Mouse (Mus musculus): ENCODE measurements at regions not wholly inside any gene's neighbourhood (a gene's known extent, or its start where the extent isn't known, plus 50 kb on each side); places are given as distances from the start of the nearest gene placed in this dataset.
A peak's percentile ranks its signal among the peaks of the same experiment; 100 is the strongest.

DNA sequence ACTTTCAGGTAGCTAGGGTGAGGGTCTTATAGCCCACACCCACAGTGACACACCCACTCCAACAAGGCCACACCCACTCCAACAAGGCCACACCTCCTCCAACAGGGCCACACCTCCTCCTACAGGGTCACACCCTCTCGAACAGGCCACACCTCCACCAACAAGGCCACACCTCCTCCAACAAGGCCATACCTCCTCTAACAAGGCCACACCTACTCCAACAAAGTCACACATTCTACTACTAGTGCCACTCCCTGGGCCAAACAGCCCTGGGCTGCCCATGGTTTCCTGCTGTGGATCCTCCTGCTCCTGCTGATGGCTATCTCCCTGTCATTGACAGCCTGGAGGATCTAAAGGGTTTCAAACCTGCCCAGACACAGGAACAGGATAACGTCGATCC is 124.9 kb downstream of the Mn1 start:
- no peak for DNase-seq
- no peak overlapping the region for H3K4me3 ChIP-seq (replicated peaks; ENCODE audit: extremely low read depth, low read depth, low read length)
- TF ChIP-seq POLR2A (IDR thresholded peaks at IDR 0.05; ENCODE audit: borderline replicate concordance, extremely low read depth, low read depth, low read length) (no peak), CTCF (IDR thresholded peaks at IDR 0.05; ENCODE audit: insufficient read depth, low read length) (no peak)
- H3K4me1 ChIP-seq (ENCODE audit: control insufficient read depth, insufficient read depth, low read length), result no peaks in the 10 kb centered on the region
- 73% methylated on average over 3 of the region's 3 CpGs for WGBS

DNA sequence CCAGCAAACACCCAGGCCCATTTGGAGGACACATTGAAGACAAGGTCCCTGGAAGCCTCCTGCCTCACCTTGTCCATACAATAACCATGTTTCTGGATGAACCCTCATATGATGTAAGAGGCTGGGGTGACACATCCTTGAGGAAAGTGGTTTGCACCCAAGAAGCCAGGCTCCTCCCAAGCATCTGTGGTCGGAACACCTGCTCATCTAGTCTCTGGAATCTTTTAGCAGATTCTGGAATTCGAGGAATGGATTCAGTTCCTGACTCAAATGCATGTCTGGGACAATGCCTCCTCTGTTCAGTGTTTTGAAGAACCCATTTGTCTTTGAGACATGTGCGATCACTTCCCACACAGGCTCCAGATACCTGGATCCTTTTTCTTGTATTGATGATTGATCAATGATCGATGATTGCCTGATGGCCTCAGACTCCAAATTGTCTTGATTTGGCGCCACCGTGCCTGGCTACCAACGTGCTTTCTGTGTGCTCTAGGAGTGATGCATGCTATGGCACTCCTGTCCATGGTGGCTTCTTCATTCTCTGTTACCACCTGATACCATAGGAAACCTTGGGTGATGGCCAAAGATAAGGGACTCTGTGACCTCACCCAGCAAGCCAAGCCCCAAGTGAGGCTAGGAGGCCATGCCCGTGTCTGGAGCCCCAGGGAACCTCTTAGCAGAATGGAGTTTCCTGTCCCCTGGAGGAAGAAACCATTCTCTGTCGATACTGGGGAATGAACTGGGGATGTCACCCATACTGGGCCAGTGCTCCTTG is 126.7 kb downstream of the Mn1 start:
- no peak for TF ChIP-seq POLR2A (IDR thresholded peaks at IDR 0.05; ENCODE audit: borderline replicate concordance, extremely low read depth, low read depth, low read length)
- TF ChIP-seq CTCF (IDR thresholded peaks at IDR 0.05; ENCODE audit: insufficient read depth, low read length), result no peak
- no peak overlapping the region for H3K4me3 ChIP-seq (replicated peaks; ENCODE audit: extremely low read depth, low read depth, low read length)
- WGBS, result 76% methylated on average over 9 of the region's 9 CpGs
- H3K4me1 ChIP-seq (ENCODE audit: control insufficient read depth, insufficient read depth, low read length), result no peaks in the 10 kb centered on the region
- DNase-seq, result no peak

DNA sequence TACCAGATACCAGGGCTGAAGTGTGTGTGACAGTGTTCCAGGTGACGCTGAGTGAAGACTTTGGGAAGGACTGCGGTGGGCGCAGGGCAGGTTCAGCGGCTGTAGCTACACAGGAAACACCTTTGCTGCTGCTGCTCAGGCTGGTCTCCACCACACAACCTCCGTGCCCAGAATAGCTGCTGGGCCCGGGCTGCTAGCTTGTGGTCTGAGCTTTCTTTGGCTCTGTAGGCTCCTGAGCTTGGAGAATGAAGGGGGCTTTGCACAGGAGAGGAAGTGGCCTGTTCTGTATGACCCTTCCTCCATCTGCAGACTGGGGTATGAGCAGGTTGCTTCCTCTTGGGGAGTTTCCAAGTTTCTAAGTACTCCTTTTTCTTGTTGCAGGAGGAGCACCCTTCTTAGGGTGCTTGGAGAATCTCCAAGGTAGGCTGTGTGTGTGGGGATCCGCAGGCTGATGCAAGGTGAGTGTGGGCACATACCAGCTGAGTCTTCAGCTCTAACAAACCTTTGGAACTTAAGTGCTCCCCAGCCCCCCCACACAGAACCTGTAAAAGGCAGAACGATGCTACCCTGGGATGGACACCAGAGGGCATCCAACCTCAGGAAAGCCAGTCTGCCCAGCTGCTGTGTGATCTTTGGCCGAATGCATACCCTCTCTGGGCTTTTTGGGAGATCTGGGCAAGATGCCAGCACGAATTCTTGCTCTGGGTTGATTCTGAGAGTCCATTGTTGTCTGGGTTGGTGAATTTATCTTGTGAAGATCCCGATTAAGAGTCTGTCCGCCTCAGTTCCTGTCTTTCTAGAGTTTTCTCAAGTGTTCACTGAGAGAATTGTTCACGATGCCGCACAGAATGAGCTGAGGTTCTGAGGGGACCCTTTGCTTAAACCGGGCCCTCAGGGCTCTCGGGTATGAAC is 136.6 kb downstream of the Mn1 start:
- Histone ChIP-seq H3K4me1 (ENCODE audit: control insufficient read depth, insufficient read depth, low read length) (no peaks in the 10 kb centered on the region), H3K4me3 (replicated peaks; ENCODE audit: extremely low read depth, low read depth, low read length) (no peak overlapping the region)
- 42% methylated on average over 16 of the region's 16 CpGs for WGBS
- TF ChIP-seq POLR2A (IDR thresholded peaks at IDR 0.05; ENCODE audit: borderline replicate concordance, extremely low read depth, low read depth, low read length) (no peak), CTCF (IDR thresholded peaks at IDR 0.05; ENCODE audit: insufficient read depth, low read length) (peak; percentile 20; the same call in 1 of the 2 replicates)
- DNase-seq, result no peak

DNA sequence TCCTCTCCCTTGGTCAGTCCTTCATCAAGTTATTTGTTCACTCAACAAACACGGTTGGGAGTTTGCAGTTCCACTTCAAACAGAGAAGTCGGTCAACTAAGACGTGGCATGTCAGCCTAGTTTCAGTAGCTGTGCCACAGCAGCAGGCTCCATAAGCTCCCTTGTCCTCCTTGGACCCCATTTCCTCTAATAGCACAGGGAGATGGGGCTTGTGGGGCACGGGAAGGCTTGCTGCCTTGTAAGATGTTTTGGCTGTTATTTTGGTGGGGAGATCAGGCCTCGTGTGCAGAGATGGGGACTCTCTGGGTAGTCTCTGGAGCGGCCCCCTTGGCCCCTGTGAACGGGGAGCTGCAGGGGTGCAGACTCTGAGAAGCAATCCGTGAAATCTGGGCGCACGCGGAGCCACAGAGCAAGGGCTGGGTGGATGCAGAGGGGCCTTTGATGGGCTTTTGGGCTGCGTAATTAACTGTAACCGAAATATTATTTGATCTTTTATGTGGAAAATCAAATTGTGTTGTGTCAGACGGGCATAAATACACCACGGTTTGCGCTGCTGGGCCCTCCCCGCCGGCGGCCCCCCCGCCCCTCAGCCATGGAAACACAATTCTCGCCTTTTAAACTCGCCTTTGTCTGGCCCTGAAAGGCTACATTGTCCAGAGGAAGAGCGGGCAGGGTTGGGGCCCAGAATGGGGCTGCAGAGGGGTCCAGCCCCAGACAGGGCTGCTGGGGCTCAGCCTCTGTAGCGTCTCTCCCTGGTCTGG is 137.6 kb downstream of the Mn1 start:
- 43% methylated on average over 24 of the region's 24 CpGs for WGBS
- Histone ChIP-seq H3K4me3 (replicated peaks; ENCODE audit: extremely low read depth, low read depth, low read length) (no peak overlapping the region), H3K4me1 (ENCODE audit: control insufficient read depth, insufficient read depth, low read length) (no peaks in the 10 kb centered on the region)
- TF ChIP-seq CTCF (IDR thresholded peaks at IDR 0.05; ENCODE audit: insufficient read depth, low read length), result no peak
- TF ChIP-seq POLR2A (IDR thresholded peaks at IDR 0.05; ENCODE audit: borderline replicate concordance, extremely low read depth, low read depth, low read length), result no peak
- no peak for DNase-seq

DNA sequence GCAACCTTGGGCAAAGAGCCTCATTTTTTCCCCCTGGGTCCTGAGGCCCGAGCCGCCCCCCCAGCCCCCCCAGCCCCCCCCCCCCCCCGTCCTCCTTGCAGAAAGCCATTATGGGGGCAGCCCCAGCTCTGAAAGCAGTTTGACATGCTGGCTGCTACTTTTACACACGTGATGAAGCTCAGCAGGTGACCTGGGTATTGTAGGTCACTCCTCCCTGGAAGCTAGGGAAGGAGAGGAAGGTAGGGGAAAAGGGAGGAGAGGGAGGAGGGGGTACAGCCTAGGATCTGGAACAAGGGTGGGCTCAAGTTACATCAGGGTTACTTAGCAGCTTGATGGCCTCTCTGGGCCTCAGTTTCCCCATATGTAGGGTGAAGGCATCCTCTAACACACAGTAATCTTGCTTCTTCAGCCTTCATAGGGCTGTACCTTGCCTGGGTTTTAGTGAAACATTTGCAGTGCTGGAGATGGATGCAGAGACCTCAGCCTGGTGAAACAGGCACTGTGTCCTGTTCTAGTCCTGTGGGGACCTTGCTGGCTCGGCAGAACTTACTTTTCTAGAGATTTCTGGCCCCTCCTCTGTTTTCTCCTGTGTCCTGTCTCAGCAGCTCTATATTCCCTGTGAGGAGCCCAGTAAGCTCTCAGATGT is 138.3 kb downstream of the Mn1 start:
- H3K4me1 ChIP-seq (ENCODE audit: control insufficient read depth, insufficient read depth, low read length), result no peaks in the 10 kb centered on the region
- no peak for DNase-seq
- no peak for TF ChIP-seq POLR2A (IDR thresholded peaks at IDR 0.05; ENCODE audit: borderline replicate concordance, extremely low read depth, low read depth, low read length)
- TF ChIP-seq CTCF (IDR thresholded peaks at IDR 0.05; ENCODE audit: insufficient read depth, low read length), result no peak
- no peak overlapping the region for H3K4me3 ChIP-seq (replicated peaks; ENCODE audit: extremely low read depth, low read depth, low read length)
- 24% methylated on average over 5 of the region's 5 CpGs for WGBS

DNA sequence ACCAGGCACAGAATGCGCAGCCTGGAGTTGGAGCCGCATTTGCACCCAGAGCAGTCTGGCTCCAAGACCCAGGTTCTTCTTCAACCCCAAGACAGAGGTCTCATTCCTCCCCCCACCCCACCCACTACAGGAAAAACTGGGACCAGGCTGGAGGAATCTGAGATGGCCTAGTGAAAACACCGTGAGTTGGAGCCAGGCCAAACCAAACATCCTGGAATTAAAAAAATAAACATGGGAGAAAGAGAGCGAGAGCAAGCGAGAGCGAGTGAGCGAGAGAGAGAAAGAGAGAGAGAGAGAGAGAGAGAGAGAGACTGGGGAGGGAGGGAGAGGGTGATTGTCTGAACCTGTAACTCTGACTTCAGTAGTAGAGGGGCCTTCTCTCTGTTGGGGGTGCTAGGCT is 138.8 kb downstream of the Mn1 start:
- Histone ChIP-seq H3K4me3 (replicated peaks; ENCODE audit: extremely low read depth, low read depth, low read length) (no peak overlapping the region), H3K4me1 (ENCODE audit: control insufficient read depth, insufficient read depth, low read length) (no peaks in the 10 kb centered on the region)
- no peak for DNase-seq
- 23% methylated on average over 7 of the region's 7 CpGs for WGBS
- TF ChIP-seq CTCF (IDR thresholded peaks at IDR 0.05; ENCODE audit: insufficient read depth, low read length) (no peak), POLR2A (IDR thresholded peaks at IDR 0.05; ENCODE audit: borderline replicate concordance, extremely low read depth, low read depth, low read length) (no peak)

DNA sequence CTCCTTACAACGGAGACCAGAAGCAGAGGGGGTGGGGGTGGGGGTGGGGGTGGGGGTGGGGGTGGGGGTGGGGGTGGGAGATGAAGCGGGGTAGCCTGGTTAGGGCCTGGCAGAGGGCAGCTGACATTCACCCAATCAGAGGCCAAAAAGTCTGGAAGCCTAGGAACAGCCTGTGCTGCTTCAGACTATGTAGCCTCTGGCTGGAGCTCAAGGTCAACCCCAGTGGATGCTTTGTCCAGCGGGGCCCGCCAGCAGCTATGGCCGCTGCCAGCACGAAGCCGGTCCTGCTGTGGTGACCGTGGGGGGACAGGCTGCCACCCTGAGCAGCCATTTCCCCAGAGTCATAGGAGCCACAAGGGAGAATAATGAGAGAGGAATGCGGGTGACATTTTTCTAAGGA is 143.3 kb downstream of the Mn1 start:
- H3K4me3 ChIP-seq (replicated peaks; ENCODE audit: extremely low read depth, low read depth, low read length), result no peak overlapping the region
- DNase-seq, result no peak
- no peaks in the 10 kb centered on the region for H3K4me1 ChIP-seq (ENCODE audit: control insufficient read depth, insufficient read depth, low read length)
- WGBS, result 58% methylated on average over 9 of the region's 9 CpGs
- TF ChIP-seq CTCF (IDR thresholded peaks at IDR 0.05; ENCODE audit: insufficient read depth, low read length), result no peak
- no peak for TF ChIP-seq POLR2A (IDR thresholded peaks at IDR 0.05; ENCODE audit: borderline replicate concordance, extremely low read depth, low read depth, low read length)

DNA sequence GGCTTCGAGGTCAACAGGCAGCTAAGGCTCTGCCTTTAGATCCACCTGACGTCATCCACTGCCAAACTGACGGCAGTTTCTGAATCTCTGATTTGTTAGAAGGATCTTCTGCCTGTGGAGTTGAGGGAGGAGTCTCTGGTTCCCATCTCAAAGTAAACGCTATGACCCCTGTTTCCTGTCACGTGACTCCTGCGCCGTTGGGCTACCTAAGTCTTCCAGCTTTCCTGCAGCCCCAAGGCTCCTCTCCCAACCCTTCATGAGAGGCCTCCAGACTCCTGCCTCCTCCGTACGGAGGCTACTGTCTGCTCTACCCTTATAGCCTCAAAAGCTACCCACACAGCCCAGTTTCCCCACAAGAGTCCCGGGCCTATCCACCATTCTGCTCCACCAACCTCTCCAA is 144.1 kb downstream of the Mn1 start:
- WGBS, result 56% methylated on average over 10 of the region's 10 CpGs
- Histone ChIP-seq H3K4me3 (replicated peaks; ENCODE audit: extremely low read depth, low read depth, low read length) (no peak overlapping the region), H3K4me1 (ENCODE audit: control insufficient read depth, insufficient read depth, low read length) (no peaks in the 10 kb centered on the region)
- TF ChIP-seq CTCF (IDR thresholded peaks at IDR 0.05; ENCODE audit: insufficient read depth, low read length), result no peak
- no peak for TF ChIP-seq POLR2A (IDR thresholded peaks at IDR 0.05; ENCODE audit: borderline replicate concordance, extremely low read depth, low read depth, low read length)
- DNase-seq, result no peak

DNA sequence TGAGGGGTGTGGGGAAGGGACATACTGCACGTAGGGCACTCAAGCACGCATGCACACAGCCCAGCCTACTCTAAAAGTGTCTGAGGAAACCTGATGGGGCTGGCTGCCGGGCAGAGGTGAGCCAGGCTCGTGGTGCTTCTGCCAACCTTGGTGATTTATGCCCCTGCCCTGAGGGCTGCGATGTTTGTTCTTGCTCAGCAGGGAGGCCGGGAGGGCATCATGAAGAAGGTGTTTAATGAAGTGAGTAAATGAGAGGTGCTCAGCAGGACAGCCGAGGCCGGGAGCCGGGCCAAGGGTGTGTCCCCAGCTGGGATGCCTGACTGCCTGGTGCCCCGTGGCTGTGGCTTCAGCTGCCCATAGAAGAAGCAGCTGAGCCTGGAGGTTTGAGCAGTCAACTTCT is 153.7 kb downstream of the Mn1 start:
- DNase-seq, result no peak
- TF ChIP-seq POLR2A (IDR thresholded peaks at IDR 0.05; ENCODE audit: borderline replicate concordance, extremely low read depth, low read depth, low read length) (no peak), CTCF (IDR thresholded peaks at IDR 0.05; ENCODE audit: insufficient read depth, low read length) (no peak)
- H3K4me1 ChIP-seq (ENCODE audit: control insufficient read depth, insufficient read depth, low read length), result no peaks in the 10 kb centered on the region
- WGBS, result 20% methylated on average over 10 of the region's 10 CpGs
- no peak overlapping the region for H3K4me3 ChIP-seq (replicated peaks; ENCODE audit: extremely low read depth, low read depth, low read length)
